Mouse (Mus musculus): Measurements from ENCODE around the gene Gm10130.

- TF ChIP-seq ZNF384 (IDR thresholded peaks at IDR 0.05; ENCODE audit: low read depth, low read length) = no peak
- TF ChIP-seq CHD2 (IDR thresholded peaks at IDR 0.05; ENCODE audit: low read depth, low read length) = no peak
- TF ChIP-seq HCFC1 (IDR thresholded peaks at IDR 0.05; ENCODE audit: borderline replicate concordance, insufficient read depth, low read length) = no peak
- TF ChIP-seq MAFK (IDR thresholded peaks at IDR 0.05; ENCODE audit: insufficient read depth, low read depth, low read length) = no peak
These were observed 7.4 kb upstream of the Gm10130 start for GRCm38 (mm10) chr2:150316140-150316539.

Data from ES-E14 (cell line).